8 mouse cellular contexts compared by ENCODE assay signal in the genomic region with DNA sequence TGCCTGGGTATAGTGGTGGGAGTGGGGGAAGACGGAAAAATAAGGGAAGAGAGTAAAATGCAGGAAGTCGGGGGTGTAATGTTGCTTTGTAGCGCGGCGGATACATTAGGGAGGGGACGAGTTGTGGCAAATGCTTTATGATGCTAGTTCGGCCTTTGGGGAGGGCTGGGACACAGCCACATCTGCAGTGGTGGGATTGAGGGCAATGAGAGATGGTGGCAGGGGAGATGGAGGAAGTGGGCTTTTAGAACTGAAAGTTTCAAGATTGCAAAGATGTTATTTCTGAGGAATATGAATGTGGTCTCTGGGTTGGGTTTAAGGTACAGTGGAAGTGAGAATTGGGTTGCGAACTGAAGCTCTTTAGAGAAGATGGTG. TPM values are rescaled to one million over a fixed set of nuclear protein-coding genes. Genes with fewer than 3 reads are reported as not detected.
DNase-seq lines count a peak whose midpoint lies in the region; ATAC-seq and TF ChIP-seq lines count a peak whose summit lies in the region.

No protein-coding gene starts in this region.

- no peaks in the 10 kb centered on the region for H3K9me3 ChIP-seq in G1E (replicated peaks)
- no peaks in the 10 kb centered on the region for H3K9me3 ChIP-seq in forebrain, embryonic 10.5 days
- H3K9me3 ChIP-seq in intestine, embryonic 14.5 days (ENCODE audit: control insufficient read depth, low read length), result no peaks in the 10 kb centered on the region
- no peaks in the 10 kb centered on the region for H3K9me3 ChIP-seq in stomach, postnatal 0 days (ENCODE audit: control insufficient read depth, low read length)

- intact Hi-C loops in gastrocnemius, adult 2 months (cut with DNase I), result loop anchor here (5.0 kb wide), 1 partner anchor 34 kb away; no protein-coding TSS in a partner anchor

- peaks cover 5% of the 10 kb centered on the region for H3K36me3 ChIP-seq in G1E (replicated peaks)
- H3K36me3 ChIP-seq in forebrain, embryonic 10.5 days (replicated peaks), result 0 out of 2 replicates have a peak, but pooled peaks cover 6% of the 10 kb centered on the region
- no peaks in the 10 kb centered on the region for H3K36me3 ChIP-seq in intestine, embryonic 14.5 days (ENCODE audit: control insufficient read depth, insufficient read depth, low read length)
- H3K36me3 ChIP-seq in stomach, postnatal 0 days (ENCODE audit: control insufficient read depth, insufficient read depth, low read length), result no peaks in the 10 kb centered on the region

- peak overlapping the region; percentile 99 for H3K4me3 ChIP-seq in gastrocnemius, adult 2 months
- peak overlapping the region; percentile 83 for H3K4me3 ChIP-seq in G1E (ENCODE audit: low read depth, low read length)
- peak overlapping the region; percentile 96 for H3K4me3 ChIP-seq in forebrain, embryonic 10.5 days
- H3K4me3 ChIP-seq in intestine, embryonic 14.5 days (ENCODE audit: low read depth, low read length), result peak overlapping the region; percentile 95
- peak overlapping the region; percentile 81 for H3K4me3 ChIP-seq in stomach, postnatal 0 days (ENCODE audit: low read depth, low read length)

- peak overlapping the region; percentile 98 for H3K27ac ChIP-seq in gastrocnemius, adult 2 months
- H3K27ac ChIP-seq in forebrain, embryonic 10.5 days, result peak overlapping the region; percentile 96
- H3K27ac ChIP-seq in intestine, embryonic 14.5 days (ENCODE audit: low read depth), result peak overlapping the region; percentile 97
- H3K27ac ChIP-seq in stomach, postnatal 0 days (replicated peaks), result peak overlapping the region; percentile 95

- H3K4me2 ChIP-seq in intestine, embryonic 14.5 days (ENCODE audit: low read length), result peak overlapping the region; percentile 58
- H3K4me2 ChIP-seq in stomach, postnatal 0 days (replicated peaks; ENCODE audit: low read depth), result peak overlapping the region; percentile 60

- H3K27me3 ChIP-seq in G1E (ENCODE audit: insufficient read depth, low read length), result no peaks in the 10 kb centered on the region
- no peaks in the 10 kb centered on the region for H3K27me3 ChIP-seq in forebrain, embryonic 10.5 days (ENCODE audit: poor library complexity, severe bottlenecking)
- no peaks in the 10 kb centered on the region for H3K27me3 ChIP-seq in intestine, embryonic 14.5 days (replicated peaks; ENCODE audit: control insufficient read depth, insufficient read depth, low read length)
- no peaks in the 10 kb centered on the region for H3K27me3 ChIP-seq in stomach, postnatal 0 days (ENCODE audit: control insufficient read depth, insufficient read depth, low read length)

- no peak for TF ChIP-seq EP300 in stomach, postnatal 0 days (optimal IDR thresholded peaks at IDR 0.05)

- H3K4me1 ChIP-seq in G1E (ENCODE audit: insufficient read depth, low read depth, low read length), result peaks cover 31% of the 10 kb centered on the region
- peaks cover 23% of the 10 kb centered on the region for H3K4me1 ChIP-seq in forebrain, embryonic 10.5 days
- peaks cover 7% of the 10 kb centered on the region for H3K4me1 ChIP-seq in intestine, embryonic 14.5 days (replicated peaks; ENCODE audit: control insufficient read depth, insufficient read depth, low read length)
- H3K4me1 ChIP-seq in stomach, postnatal 0 days (replicated peaks; ENCODE audit: control insufficient read depth, insufficient read depth), result no peaks in the 10 kb centered on the region

- ATAC-seq in G1E (ENCODE audit: extremely low read depth, insufficient number of reproducible peaks, low FRiP score, poor library complexity, severe bottlenecking), result no peak
- ATAC-seq in intestine, embryonic 14.5 days (replicated peaks; ENCODE audit: low FRiP score, low TSS enrichment, low read depth), result no peak
- peak; percentile 27 for ATAC-seq in megakaryocyte progenitor cell, adult 5-6 weeks (replicated peaks; ENCODE audit: poor library complexity)
- ATAC-seq in stomach, postnatal 0 days (ENCODE audit: low FRiP score, low TSS enrichment), result no peak

- WGBS in forebrain, embryonic 10.5 days, result 1% methylated on average over 8 of the region's 8 CpGs
- WGBS in intestine, embryonic 14.5 days, result 2% methylated on average over 8 of the region's 8 CpGs
- under 1% methylated on average over 8 of the region's 8 CpGs for WGBS in stomach, postnatal 0 days

- no peak for DNase-seq in gastrocnemius, adult 2 months
- DNase-seq in gastrocnemius, postnatal 4 days (ENCODE audit: low spot score in 2 of 2), result no peak
- DNase-seq in G1E (ENCODE audit: low spot score), result peak; percentile 8
- DNase-seq in forebrain, embryonic 10.5 days (ENCODE audit: extremely low spot score, low spot score), result peak; percentile 19
- DNase-seq in intestine, embryonic 14.5 days (ENCODE audit: low spot score), result peak; percentile 55
- peak; percentile 26 for DNase-seq in stomach, postnatal 0 days (ENCODE audit: low spot score)
- DNase-seq in frontal cortex, postnatal 10 days (ENCODE audit: low spot score in 2 of 2), result no peak

- TF ChIP-seq CTCF in gastrocnemius, adult 2 months (IDR thresholded peaks at IDR 0.05), result no peak
- TF ChIP-seq CTCF in G1E (IDR thresholded peaks at IDR 0.05; ENCODE audit: low read depth, low read length), result no peak
- TF ChIP-seq CTCF in stomach, postnatal 0 days (IDR thresholded peaks at IDR 0.05; ENCODE audit: low read depth), result no peak

- peak overlapping the region; percentile 93 for H3K9ac ChIP-seq in intestine, embryonic 14.5 days (ENCODE audit: low read length)
- H3K9ac ChIP-seq in stomach, postnatal 0 days (ENCODE audit: low read length), result peak overlapping the region; percentile 98

RNA-seq across cellular contexts. Expression of a gene that starts 1.2 kb away (rescaled TPM):
- 100 to 1,000 TPM; 102 to 114 TPM for total RNA-seq in gastrocnemius, adult 2 months (2021)
- 100 to 1,000 TPM; 103 to 128 TPM for total RNA-seq in gastrocnemius, postnatal 4 days (2021)
- total RNA-seq in G1E (2014; fragmentation: Nextera tagmentation) (118 and 124 TPM in 2 replicates), G1E (2017) (162 and 163 TPM in 2 replicates)
- polyA plus RNA-seq in G1E (2012), result 115 and 121 TPM in 2 replicates
- 48.0 and 50.7 TPM in 2 replicates for polyA plus RNA-seq in forebrain, embryonic 10.5 days (2016; fragmentation: Nextera tagmentation; extraction: Ambion mirVana)
- 129 and 131 TPM in 2 replicates for polyA plus RNA-seq in intestine, embryonic 14.5 days (2014; fragmentation: Nextera tagmentation; extraction: Ambion mirVana)
- 198 and 226 TPM in 2 replicates for total RNA-seq in megakaryocyte progenitor cell, adult 5-6 weeks (2015)
- total RNA-seq in megakaryocyte progenitor cell, adult 5-6 weeks (2017), result 90.3 and 106 TPM in 2 replicates
- 130 and 136 TPM in 2 replicates for polyA plus RNA-seq in stomach, postnatal 0 days (2015; fragmentation: Nextera tagmentation; extraction: Ambion mirVana)

RNA-seq across cellular contexts. Expression of a gene that starts 28.0 kb away (rescaled TPM):
- total RNA-seq in gastrocnemius, adult 2 months (2021), result 10 to 100 TPM in 1 of 2 experiments, 1 to 10 TPM in 1; 9.2 to 10.2 TPM
- total RNA-seq in gastrocnemius, postnatal 4 days (2021), result 10 to 100 TPM; 37.8 to 40.3 TPM
- total RNA-seq in G1E (2014; fragmentation: Nextera tagmentation) (0.38 and 0.87 TPM in 2 replicates), G1E (2017) (0.16 and 0.17 TPM in 2 replicates)
- 0.19 and 0.28 TPM in 2 replicates for polyA plus RNA-seq in G1E (2012)
- 31.7 and 32.8 TPM in 2 replicates for polyA plus RNA-seq in forebrain, embryonic 10.5 days (2016; fragmentation: Nextera tagmentation; extraction: Ambion mirVana)
- polyA plus RNA-seq in intestine, embryonic 14.5 days (2014; fragmentation: Nextera tagmentation; extraction: Ambion mirVana), result 35.6 and 37.5 TPM in 2 replicates
- 0.10 and 0.52 TPM in 2 replicates for total RNA-seq in megakaryocyte progenitor cell, adult 5-6 weeks (2015)
- 0.20 TPM in 1 of 2 replicates, not detected in the other for total RNA-seq in megakaryocyte progenitor cell, adult 5-6 weeks (2017)
- 11.3 and 11.4 TPM in 2 replicates for polyA plus RNA-seq in stomach, postnatal 0 days (2015; fragmentation: Nextera tagmentation; extraction: Ambion mirVana)

Comparison
In these comparisons a context has a peak if more than half of its experiments do, and no peak if none do; other contexts are left out.
1. DNase-seq: peak in G1E (single experiment), forebrain, embryonic 10.5 days (single experiment), intestine, embryonic 14.5 days (single experiment) and stomach, postnatal 0 days (single experiment); none in gastrocnemius, adult 2 months (single experiment), gastrocnemius, postnatal 4 days (0 of 2) and frontal cortex, postnatal 10 days (0 of 2).
2. RNA of a gene that starts 28.0 kb away (total RNA-seq): 37.8 to 40.3 TPM in gastrocnemius, postnatal 4 days and 9.2 to 10.2 TPM in gastrocnemius, adult 2 months; 0.10 to 0.52 TPM in megakaryocyte progenitor cell, adult 5-6 weeks and 0.16 to 0.87 TPM in G1E; every median in the first group is over 4 times any median in the second.
3. Peak in every context shown above with its lines, with median percentiles within 50 percentile points of each other: H3K27ac ChIP-seq and H3K4me3 ChIP-seq.